Mouse (Mus musculus): ENCODE measurements around the gene Adipoq.
"Not testable (repeated sequence)": the region's sequence is repeated elsewhere in the genome, so short reads cannot be mapped to it uniquely, and the experiment has no call there.

Gene Adipoq

DNA sequence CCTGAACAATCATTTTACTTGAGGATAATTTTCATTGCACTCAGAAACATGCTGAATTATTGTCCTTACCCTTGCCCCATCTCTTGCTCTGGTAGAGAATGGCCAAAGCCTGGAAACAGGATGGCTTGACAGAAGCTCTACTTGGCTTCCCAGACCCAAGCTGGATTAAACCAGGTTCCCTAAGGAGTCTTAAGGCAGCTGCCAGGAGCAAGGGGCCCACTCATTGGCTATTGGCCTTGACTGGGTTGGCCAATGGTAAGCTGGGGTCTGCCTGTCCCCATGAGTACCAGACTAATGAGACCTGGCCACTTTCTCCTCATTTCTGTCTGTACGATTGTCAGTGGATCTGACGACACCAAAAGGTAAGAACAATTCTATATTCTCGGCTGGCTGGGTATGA lies at the start of gene Adipoq:
Gene Adipoq, plus strand, starts transcription at position 257 of the 400 bp plus-strand sequence.
- DNase-seq (ENCODE audit: extremely low spot score, low read depth, low spot score), result no peak

DNA sequence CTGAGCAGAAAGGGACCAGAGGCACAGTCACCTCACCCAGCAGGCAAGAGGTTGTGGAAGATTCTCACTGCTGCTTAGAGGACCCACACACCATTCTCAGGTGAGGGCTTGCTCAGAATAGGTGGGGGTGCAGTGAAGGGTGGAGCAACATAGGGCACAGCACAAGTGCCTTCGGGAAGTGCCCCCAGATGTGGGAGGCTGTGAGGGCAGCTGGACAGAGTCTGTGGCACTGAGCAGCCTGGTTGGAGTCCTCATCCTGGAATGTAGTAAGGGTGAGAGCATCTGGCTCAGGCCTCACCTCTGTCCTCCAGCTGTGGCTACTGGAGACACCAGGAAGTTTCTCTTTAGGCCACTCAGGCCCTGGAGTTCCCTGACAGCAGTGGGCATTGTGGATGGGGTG lies 49.5 kb upstream of the Adipoq start:
- DNase-seq (ENCODE audit: extremely low spot score, low read depth, low spot score), result not testable (repeated sequence)

DNA sequence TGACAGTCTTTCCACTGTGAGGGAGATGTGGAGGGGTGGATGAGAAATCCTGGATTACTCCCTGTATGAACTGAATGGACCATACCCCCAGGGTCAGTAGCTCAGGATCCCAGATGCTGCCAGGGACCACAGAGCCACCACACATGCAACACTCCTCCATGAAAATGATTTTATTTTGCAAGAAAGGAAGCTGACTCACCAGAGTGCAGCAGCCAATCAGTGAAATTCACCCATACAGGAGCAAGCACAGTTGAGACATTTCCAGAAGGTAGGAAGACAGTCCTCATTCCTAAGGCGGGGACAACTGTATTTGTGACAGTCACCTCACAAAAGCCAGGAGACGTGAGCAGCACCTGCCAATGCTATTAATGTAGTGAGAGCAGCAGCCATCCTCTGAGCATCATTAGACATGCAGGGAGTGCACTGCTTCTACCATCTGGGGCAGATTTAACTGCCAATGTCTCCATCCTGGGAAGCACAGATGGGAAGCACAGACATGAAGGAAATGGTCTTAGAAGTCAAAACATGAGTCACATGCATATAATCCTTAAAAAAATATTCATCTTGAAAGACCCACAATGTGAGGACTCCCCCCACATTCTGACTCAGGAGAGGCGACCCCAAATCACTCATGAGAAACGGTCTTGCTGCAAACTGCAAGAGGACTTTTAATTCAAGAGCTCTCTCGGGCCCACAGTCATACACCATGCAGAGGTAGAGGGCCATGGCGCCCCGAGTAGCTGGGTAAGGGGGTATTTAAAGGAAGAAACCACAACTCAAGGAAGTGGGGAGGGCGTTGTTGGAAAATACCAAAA lies 48.8 kb upstream of the Adipoq start:
- not testable (repeated sequence) for DNase-seq (ENCODE audit: extremely low spot score, low read depth, low spot score)

DNA sequence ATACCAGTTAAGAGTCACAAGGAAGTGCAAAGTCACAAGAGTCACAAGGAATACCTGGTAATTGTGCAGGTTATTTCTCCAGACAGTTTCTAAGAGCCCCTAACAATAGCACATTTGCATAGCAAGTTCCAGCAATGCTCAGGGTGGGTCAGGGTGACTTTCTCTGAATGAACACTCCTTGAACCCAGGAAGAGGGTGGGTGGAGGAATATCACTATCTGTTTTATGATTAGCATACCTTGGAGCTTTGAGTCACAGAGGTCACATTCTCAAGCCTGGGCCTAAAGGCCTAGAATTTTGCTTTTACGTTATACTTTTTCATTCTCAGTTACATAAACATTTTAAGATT lies 48.3 kb upstream of the Adipoq start:
- DNase-seq (ENCODE audit: extremely low spot score, low read depth, low spot score), result not testable (repeated sequence)

DNA sequence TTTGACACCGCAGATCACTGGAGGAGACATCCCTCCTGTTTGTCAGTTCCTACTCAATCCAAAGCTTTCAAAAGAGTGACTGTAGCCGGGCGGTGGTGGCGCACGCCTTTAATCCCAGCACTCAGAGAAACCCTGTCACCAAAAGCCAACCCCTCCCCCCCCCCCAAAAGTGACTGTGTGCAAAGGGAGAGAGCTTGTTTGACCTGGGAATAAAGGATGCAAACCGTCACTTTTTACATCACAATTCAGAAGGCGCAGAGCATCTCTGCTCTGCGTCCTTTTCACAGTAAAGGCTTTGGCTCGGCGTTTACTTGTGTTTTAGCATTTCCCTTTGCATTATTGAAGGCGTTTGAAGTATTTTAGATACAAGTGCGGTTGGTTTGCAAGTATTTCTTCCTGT lies 46.7 kb upstream of the Adipoq start:
- no peak for DNase-seq (ENCODE audit: extremely low spot score, low read depth, low spot score)

DNA sequence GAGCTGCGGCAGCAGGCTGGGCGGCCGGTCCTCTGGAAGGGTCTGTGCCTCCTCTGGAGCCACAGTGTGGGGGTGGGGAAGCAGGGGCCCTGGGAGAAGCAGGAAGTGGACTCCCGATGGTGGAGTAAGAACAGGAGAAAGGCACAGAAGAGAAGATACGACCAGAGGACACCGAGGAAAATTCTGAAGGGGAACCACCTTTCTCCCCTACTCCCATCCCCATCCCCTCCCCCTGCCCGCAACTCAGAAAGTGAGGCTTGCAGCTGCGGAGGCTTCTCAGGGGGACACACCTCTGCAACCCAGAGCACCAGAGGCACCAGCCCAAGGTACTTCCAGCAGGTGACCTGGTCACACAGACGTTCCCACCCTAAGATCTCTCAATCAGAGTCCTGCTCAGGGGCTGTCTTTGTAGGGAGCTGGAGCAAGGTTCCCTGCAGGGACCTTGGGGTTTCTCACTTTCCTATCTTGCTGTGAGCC lies 46.2 kb upstream of the Adipoq start:
- DNase-seq (ENCODE audit: extremely low spot score, low read depth, low spot score), result no peak

DNA sequence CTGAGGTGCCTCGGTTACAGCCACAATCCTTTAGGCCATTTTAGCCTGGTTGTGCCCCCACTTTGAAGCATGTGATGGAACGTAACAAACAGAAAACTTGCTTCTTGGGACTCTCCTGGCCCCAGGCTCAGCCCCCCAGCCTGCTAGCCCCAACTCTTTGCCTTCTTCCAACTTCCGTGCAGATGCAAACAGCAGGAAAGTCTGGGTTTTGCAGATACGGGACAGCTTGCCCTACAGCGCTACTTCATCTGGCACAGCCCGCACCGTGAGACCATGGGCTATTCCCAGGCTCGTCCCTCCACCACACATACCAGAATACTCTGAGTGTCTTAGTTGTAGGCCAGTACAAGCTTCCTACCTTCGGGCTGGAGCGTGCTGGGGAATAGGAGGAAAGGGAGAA lies 45.7 kb upstream of the Adipoq start:
- DNase-seq (ENCODE audit: extremely low spot score, low read depth, low spot score), result no peak

DNA sequence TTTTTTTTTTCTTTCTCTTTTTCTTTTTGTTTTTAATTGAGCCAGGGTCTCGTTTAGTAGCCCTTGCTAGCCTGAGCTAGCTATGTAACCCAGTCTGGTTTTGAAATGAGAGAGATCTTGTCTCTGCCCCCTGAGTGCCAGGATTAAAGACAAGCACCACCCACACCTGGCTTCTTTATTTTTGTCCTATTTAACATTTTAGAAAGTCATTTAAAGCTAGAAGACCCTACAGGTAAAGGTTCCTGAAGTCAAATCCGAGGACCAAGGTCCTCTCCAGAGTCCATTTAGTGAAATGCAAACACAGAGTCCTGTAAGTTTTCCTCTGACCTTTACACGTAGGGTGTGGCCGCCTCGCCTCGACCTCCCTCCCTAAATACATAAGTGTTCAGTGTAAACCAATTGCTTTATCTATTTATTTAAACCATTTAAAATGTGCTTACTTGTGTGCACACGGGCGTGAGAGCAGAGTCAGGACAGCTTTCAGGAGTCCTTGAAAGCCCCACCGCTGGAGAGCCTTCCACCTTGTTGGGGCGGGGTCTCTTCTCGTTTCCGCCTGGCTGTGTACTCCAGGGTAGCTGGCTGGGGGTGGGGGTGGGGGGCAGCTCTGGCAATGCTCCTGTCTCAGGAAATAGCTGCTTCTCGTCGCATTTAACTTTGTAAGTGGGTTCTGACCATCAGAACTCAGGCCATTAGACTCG lies 43.8 kb upstream of the Adipoq start:
- DNase-seq (ENCODE audit: extremely low spot score, low read depth, low spot score), result no peak

DNA sequence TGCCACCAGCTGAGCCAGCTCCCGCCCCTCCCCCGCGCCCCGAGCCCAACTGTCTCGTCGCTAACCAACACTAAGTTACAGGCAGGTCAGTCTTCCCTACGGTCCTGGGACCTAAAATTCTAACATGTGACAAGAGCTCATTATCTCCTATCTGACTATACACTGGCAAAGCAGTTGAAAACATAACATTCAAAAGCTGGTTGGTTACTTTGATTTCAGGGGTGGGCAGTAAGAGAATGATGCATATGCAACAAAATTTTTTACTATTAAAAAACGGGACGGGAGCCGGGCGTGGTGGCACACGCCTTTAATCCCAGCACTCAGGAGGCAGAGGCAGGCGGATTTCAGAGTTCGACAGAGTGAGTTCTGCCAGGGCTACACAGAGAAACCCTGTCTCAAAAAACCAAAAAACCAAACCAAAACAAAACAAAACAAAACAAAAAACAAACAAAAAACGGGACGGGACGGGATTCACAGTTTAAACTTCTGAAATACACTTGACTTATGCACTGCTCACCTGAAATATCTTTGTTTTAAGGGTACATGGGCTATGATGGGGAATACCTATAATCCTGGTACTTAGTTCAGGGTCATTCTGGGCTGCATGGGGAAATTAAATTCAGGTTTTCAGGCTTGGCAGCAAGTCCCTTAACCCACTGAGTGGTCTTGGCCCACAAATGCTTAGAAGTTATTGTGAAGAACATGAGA lies 43.1 kb upstream of the Adipoq start:
- no peak for DNase-seq (ENCODE audit: extremely low spot score, low read depth, low spot score)

DNA sequence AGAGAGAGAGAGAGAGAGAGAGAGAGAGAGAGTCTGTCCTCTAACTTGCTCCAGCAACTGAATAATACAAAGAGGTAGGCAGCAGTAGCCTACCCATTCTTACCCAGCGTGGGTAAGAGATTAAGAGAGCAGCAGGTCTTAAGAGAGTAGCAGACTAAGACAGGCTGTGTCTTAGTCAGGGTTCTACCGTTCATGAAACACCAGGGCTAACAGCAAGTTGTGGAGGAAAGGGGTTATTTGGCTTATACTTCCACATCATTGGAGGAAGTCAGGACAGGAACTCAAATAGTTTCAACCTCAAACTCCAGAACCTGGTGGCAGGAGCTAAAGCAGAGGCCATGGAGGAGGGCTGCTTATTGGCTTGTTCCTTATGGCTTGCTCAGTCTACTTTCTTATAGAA lies 42.5 kb upstream of the Adipoq start:
- no peak for DNase-seq (ENCODE audit: extremely low spot score, low read depth, low spot score)

DNA sequence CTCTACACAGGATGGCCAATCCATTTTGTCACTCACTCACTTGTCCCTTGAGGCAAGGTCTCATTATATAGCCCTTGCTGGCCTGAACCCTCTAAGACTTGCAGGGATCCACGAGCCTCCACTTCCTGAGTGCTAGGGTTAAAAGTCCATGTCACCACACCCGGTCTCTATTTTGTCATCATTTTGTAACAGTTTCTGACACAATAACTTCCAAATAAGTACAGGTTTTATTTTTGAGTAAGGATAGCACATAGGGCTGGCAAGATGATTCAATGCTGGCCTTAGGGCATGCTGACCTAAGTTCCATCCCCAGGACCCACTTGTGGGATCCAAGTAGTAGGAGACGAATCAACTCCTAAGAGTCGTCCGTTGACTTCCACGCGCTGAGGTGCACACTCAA lies 40.2 kb upstream of the Adipoq start:
- DNase-seq (ENCODE audit: extremely low spot score, low read depth, low spot score), result no peak

DNA sequence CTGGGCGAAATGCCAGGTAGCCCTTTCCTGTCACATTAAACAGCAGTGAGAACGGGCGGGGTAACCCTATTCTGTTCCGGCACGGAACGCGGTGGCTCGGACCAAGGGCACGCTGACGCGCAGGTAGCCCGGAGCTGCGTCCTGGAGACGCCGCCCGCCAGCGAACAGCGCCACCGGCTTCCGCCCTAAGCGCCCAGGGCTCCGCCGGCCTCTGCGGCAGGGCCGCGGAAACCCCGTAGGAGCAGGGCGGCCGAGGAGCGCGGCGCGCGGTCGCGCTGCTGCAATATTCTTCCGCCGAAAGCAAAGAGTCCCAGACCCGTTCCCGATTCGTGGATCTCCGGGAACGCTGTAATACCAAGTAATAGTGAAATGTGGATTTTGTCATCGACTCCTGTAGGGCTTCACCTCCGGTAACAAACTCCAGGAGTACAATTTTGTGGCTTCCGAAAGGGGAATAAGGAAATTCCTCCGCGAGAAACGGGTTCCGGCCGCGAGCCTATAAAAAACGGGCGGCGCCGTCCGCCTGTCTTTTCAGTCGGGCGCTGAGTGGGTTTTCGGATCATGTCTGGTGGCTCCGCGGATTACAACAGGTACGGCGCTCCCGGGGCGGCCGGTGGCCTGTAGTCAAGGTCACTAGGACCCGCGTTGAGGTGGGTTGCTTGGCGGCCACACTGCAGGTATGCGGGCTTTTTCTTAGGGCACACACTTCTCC lies 38.9 kb upstream of the Adipoq start, which contains the start of gene Eif4a2:
Gene Eif4a2, plus strand, starts transcription at position 214 of the 712 bp plus-strand sequence.
- DNase-seq (ENCODE audit: extremely low spot score, low read depth, low spot score), result peak; percentile 93

DNA sequence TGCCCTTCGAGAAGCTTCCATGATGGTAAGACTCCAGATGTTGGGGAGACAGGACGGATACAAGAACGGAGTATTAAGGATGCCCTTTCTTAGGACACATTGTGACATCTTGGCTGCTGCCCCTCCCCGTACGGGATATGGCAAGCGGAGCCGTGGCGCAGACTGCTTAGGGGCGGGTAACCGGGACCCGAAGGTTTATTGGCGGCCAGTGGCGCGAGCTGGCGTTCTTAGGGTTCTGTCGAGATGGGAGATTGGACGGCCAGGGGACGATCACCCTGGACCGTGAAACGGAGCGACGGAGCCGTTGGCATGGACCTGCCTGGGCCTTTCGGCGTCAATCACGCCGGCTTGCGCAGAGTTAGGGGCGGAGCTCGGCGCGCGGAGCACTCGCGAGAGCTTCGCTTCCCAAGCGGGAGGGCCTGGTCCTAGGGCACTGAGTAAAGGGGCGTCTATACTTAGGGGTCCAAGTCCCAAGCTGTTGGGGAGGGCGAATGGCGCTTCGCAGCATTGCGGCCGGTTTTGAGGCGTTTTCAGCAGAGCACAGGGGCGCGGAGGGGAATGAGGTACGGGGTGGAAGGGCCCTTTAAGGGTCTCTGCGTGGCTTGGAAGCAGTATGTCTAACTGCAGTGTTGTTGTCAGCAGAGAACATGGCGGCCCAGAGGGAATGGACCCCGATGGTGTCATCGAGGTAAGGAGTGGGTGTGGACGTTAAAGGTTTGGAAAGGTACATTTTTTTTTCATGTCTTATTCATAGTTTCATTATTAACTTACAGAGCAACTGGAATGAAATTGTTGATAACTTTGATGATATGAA lies 38.2 kb upstream of the Adipoq start:
- DNase-seq (ENCODE audit: extremely low spot score, low read depth, low spot score), result no peak

DNA sequence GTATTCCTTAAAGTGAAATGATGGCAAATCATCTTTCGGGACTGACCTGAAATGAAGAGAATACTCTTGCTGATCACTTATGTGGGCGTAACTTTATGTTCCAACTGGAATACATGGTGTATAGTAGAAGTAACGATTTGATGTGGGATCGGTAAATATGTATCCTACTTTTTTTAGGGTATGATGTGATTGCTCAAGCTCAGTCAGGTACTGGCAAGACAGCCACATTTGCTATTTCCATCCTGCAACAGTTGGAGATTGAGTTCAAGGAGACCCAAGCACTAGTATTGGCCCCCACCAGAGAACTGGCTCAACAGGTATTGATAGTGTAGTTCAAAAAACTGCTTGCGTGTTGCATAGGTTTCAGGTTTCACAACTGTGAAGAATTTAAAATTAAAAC lies 37.4 kb upstream of the Adipoq start:
- DNase-seq (ENCODE audit: extremely low spot score, low read depth, low spot score), result no peak

DNA sequence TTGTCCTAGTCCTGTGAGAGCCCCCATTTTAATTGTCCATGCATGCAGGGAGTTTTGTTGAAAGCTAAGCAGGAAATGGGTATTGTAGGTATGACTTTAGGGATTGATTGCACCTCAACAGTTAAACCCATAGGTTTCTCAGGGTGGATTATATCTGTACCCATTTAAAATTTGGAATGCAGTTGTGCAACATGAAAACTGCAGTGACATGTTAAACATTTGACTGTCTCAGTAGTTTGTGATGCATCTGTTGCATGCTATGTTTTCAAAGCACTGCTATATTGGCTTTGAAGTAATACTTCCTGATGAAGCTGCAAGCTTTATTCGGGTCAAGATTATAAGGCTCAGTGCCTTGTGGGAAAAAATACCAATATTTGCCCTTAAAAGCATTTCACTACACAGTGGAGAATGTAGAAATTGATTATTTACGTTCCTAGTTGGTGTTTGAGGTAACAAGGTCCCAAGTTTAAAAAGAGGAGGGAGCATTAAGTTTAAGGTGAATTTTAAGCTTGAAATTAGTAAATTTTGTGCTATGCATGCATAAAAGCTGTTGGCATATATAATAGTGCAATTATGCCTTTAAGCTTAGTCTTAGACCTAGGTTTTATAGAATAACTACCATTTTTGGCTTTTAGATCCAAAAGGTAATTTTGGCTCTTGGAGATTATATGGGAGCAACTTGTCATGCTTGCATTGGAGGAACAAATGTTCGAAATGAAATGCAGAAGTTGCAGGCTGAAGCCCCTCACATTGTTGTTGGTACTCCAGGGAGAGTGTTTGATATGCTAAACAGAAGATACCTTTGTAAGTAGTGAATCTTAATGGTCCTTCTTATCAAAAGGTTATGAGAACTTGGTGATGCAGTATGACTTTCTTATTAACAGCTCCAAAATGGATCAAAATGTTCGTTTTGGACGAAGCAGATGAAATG lies 36.7 kb upstream of the Adipoq start:
- no peak for DNase-seq (ENCODE audit: extremely low spot score, low read depth, low spot score)

DNA sequence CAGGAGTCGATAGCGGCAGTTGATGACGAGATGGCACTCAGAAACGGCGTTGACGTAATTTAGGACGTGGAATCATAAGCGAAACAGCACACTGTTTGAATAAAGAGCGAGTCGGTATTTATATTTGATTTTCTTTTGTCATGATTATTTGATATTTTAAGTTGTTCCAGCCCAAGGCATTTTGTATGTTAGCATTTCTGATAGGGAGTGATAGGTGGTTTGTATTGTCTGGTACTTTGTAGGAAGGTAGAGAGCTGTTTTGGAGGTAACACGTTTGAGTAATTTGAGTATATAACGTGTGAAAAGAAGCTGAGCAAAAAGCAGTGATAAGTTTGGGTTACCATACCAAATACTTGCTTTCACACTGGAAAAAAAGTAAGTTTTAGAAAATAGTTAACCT lies 34.0 kb upstream of the Adipoq start:
- no peak for DNase-seq (ENCODE audit: extremely low spot score, low read depth, low spot score)

DNA sequence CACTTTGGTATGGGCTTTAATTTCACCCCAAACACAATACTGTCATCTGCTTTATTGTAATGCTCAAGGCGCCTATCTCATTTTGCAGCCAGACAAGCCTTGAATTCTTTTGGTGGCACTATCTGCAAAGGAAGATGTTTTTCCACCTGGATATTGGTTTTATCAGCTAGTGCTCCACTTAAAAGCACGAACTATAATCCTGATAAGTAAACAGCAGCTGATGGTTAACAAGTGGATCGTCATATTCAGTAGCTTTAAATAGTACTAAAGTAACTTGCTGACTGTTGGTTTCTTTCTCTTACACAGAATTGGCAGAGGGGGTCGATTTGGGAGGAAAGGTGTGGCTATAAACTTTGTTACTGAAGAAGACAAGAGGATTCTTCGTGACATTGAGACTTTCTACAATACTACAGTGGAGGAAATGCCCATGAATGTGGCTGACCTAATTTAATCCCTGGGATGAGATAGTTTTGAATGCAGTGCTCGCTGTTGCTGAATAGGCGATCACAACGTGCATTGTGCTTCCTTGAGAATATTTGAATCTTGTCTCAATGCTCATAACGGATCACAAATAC lies 33.4 kb upstream of the Adipoq start:
- DNase-seq (ENCODE audit: extremely low spot score, low read depth, low spot score), result no peak

DNA sequence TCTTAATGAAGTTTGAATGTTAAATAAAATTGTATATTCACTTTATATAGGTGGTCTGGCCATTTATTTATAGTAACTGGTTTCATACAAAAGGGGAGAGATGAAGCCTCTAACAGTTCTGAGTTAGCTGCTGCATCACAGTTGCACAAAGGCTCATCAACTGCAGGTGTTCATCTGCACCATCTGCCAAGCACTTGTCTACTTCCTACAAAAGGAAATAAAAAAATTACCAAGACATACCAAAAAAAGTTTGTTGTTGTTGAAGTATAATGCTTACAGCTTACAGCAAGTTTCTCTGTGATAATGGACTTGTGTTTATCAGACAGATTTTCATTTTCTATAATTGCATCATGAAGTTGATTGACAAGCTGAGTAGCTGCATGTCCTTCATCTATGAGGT lies 32.4 kb upstream of the Adipoq start:
- DNase-seq (ENCODE audit: extremely low spot score, low read depth, low spot score), result no peak

Measured in hindlimb bud, embryonic 11.5 days (tissue).